Mouse (Mus musculus): ENCODE results near the gene Sdc3.

GRCm38 (mm10) chr4:130819806-130820205 lies 27.5 kb downstream of the Sdc3 start:
- no peak for TF ChIP-seq POLR2A (IDR thresholded peaks at IDR 0.05; ENCODE audit: borderline replicate concordance, extremely low read depth, low read depth, low read length)
- no peak for TF ChIP-seq CTCF (IDR thresholded peaks at IDR 0.05; ENCODE audit: insufficient read depth, low read length)

Data from lung, adult 2 months (tissue).